Mouse (Mus musculus) lung, embryonic 14.5 days (tissue): Measurements from ENCODE around the gene Qsox2. TPM values are rescaled to one million over a fixed set of nuclear protein-coding genes. Genes with fewer than 3 reads are reported as not detected.
A peak's percentile ranks its signal among the peaks of the same experiment; 100 is the strongest.

Experiments used
- ATAC-seq: fragments of 200-750 bp; cut with Nextera tagmentation; 2 replicates; pipeline ENCODE4 v1.8.0; 2017; ENCODE audit warnings: mild to moderate bottlenecking, moderate TSS enrichment, moderate library complexity; ENCODE audit not compliant: insufficient read depth
- DNase-seq: peaks from one replicate; pipeline ENCODE4 v3.0.0-alpha.2; 2015
- H3K27ac ChIP-seq: fragments of 300-500 bp; sonication (generic); 2 replicates; pipeline ENCODE4 v1.5.1; 2014; ENCODE audit warnings: low read depth, mild to moderate bottlenecking, moderate library complexity
- H3K27me3 ChIP-seq: fragments of 300-500 bp; sonication (generic); 2 replicates; pipeline ENCODE4 v1.6.1; 2014; ENCODE audit warnings: low read length, control low read depth; ENCODE audit not compliant: insufficient read depth
- H3K36me3 ChIP-seq: fragments of 300-500 bp; sonication (generic); 2 replicates; pipeline ENCODE4 v1.6.1; 2014; ENCODE audit warnings: control low read depth; ENCODE audit not compliant: insufficient read depth
- H3K4me1 ChIP-seq: fragments of 300-500 bp; sonication (generic); 2 replicates; pipeline ENCODE4 v1.6.1; 2014; ENCODE audit warnings: antibody characterized with exemption, control low read depth; ENCODE audit not compliant: insufficient read depth
- H3K4me2 ChIP-seq: fragments of 300-500 bp; sonication (generic); 2 replicates; pipeline ENCODE4 v1.6.1; 2014; ENCODE audit warnings: mild to moderate bottlenecking
- H3K4me3 ChIP-seq: fragments of 300-500 bp; sonication (generic); 2 replicates; pipeline ENCODE4 v1.5.1; 2014; ENCODE audit warnings: low read depth, low read length
- H3K9ac ChIP-seq: fragments of 300-500 bp; sonication (generic); 2 replicates; pipeline ENCODE4 v1.6.1; 2014
- H3K9me3 ChIP-seq: fragments of 300-500 bp; sonication (generic); 2 replicates; pipeline ENCODE4 v1.6.1; 2016; ENCODE audit warnings: low read depth, low read length, control low read depth
- CTCF ChIP-seq: IDR thresholded peaks from 2 replicates; pipeline ENCODE4 v1.5.1; 2016; ENCODE audit warnings: antibody characterized with exemption, low read depth
- WGBS: fragments of 180-500 bp; shearing (Covaris S2); extraction: QIAGEN DNeasy Blood & Tissue Kit; methylation state at CpG from one replicate; pipeline ENCODE4 v1.1.7; 2014; 5-methylcytosine and 5-hydroxymethylcytosine counted together
- polyA plus RNA-seq: library from polyadenylated mRNA; unstranded; fragments of >200 nt; fragmentation: Nextera tagmentation; extraction: Ambion mirVana; gene quantifications from 2 replicates; pipeline ENCODE4 v1.2.1, GENCODE M21; 2014

Qsox2 gene
- polyA plus RNA-seq, 1 experiment from 2014 or later = 26.1 TPM

DNA sequence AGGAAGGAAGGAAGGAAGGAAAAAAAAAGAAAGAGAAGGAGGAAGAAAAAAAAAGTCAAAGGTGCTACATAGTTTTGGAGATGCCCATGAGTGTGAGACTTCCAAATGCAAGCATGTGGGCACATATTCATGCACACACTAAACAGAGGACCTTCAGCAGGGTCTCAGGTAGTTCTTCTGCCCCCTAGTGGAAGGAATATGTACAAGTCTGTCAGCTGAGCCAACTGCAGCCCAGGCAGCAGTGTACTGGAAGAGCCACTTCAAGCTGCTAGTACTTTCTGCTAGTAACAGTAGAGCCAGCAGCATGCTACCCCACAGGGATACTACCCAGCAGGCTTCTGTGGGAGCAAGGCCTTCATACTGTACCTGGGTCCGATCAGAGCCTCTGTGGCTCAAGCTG, 9.5 kb downstream of the Qsox2 start:
- Histone ChIP-seq H3K9ac (no peak overlapping the region), H3K4me1 (no peaks in the 10 kb centered on the region), H3K4me3 (no peak overlapping the region), H3K4me2 (no peak overlapping the region), H3K27ac (no peak overlapping the region), H3K9me3 (no peaks in the 10 kb centered on the region), H3K27me3 (no peaks in the 10 kb centered on the region), H3K36me3 (peaks cover 29% of the 10 kb centered on the region; the same call in 1 of the 2 replicates)
- ATAC-seq (peak; percentile 75), DNase-seq (peak; percentile 92)
- TF ChIP-seq CTCF = peak; percentile 92
- 50% methylated on average over 1 of the region's 1 CpGs for WGBS

DNA sequence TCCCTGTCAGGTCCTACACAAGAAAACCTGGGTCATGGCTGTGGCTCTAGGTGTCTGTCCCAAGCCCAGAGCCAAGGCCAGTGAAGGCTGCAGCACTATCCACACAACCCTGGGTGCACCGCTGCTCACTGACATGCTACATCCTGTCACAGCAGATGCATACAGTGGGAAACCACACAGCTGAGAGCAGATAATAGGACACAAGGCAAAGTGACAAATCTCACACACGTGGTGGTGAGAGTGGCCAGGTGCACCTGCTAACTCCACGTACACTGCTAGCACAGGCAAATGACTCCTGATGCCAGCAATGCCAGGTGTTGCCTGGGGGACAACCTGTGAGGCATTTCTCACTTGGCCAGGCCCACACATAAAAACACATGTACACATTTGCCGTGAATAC, 12.1 kb downstream of the Qsox2 start:
- H3K36me3 ChIP-seq = peaks cover 43% of the 10 kb centered on the region; the same call in 1 of the 2 replicates

DNA sequence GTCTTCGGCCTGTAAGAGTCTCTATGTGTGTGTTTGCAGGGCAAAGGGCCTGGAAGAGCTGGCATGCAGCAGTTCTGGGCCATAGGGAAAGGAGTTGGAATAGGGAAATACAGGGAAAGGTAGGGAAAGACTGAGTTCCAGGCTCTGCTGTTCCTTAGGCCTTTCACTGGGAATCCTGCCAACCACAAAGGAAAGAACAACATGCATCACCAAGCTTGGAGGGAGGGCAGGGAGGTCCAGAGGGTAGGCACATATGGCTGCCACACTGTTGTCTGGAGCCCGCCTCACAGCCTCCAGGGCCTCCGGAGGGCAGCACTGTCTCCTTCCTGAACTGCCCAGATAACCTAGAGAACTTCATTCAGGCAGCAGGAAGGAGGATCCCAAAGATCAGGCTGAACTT, 13.4 kb downstream of the Qsox2 start:
- peaks cover 54% of the 10 kb centered on the region for H3K36me3 ChIP-seq

More for the DNA sequence above, 12.1 kb downstream of the Qsox2 start:
- no peak overlapping the region for H3K4me3 ChIP-seq
- no peak overlapping the region for H3K27ac ChIP-seq
- H3K4me1 ChIP-seq = no peaks in the 10 kb centered on the region
- no peak overlapping the region for H3K9ac ChIP-seq
- no peak for ATAC-seq
- no peaks in the 10 kb centered on the region for H3K9me3 ChIP-seq
- H3K27me3 ChIP-seq = no peaks in the 10 kb centered on the region
- no peak for DNase-seq
- H3K4me2 ChIP-seq = no peak overlapping the region
- WGBS = 79% methylated on average over 4 of the region's 4 CpGs
- TF ChIP-seq CTCF = no peak

DNA sequence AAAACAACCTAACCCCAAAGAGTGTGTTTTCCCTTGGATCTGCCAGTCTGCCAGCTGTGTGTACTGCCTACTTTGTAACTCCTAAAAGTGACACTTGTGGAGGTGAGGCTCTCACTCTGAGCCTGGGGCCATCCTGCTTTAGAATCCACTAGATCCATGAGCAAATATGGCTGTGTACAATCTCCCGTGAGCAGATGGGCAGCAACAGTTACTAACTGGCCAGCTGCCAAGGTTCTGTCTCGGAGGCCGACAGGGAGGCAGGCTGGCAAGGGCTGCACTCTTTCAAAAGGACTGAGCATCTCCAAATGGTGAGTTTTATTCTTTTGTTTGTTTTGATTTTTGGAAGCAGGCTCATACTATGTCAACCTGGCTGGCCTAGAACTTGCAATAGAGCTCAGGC, 22.8 kb downstream of the Qsox2 start:
- no peaks in the 10 kb centered on the region for H3K9me3 ChIP-seq
- no peaks in the 10 kb centered on the region for H3K27me3 ChIP-seq
- no peak overlapping the region for H3K27ac ChIP-seq
- WGBS = 16% methylated on average over 3 of the region's 3 CpGs
- H3K4me2 ChIP-seq = no peak overlapping the region
- ATAC-seq = no peak
- no peak overlapping the region for H3K4me3 ChIP-seq
- no peak overlapping the region for H3K9ac ChIP-seq
- H3K4me1 ChIP-seq = no peaks in the 10 kb centered on the region
- H3K36me3 ChIP-seq = peaks cover 62% of the 10 kb centered on the region
- peak; percentile 51 for DNase-seq
- no peak for TF ChIP-seq CTCF

More for the DNA sequence above, 13.4 kb downstream of the Qsox2 start:
- Histone ChIP-seq H3K4me3 (no peak overlapping the region), H3K4me2 (no peak overlapping the region), H3K27ac (no peak overlapping the region), H3K9ac (no peak overlapping the region), H3K27me3 (no peaks in the 10 kb centered on the region), H3K9me3 (no peaks in the 10 kb centered on the region), H3K4me1 (no peaks in the 10 kb centered on the region)
- DNase-seq (no peak), ATAC-seq (no peak)
- 74% methylated on average over 3 of the region's 3 CpGs for WGBS
- TF ChIP-seq CTCF = no peak

DNA sequence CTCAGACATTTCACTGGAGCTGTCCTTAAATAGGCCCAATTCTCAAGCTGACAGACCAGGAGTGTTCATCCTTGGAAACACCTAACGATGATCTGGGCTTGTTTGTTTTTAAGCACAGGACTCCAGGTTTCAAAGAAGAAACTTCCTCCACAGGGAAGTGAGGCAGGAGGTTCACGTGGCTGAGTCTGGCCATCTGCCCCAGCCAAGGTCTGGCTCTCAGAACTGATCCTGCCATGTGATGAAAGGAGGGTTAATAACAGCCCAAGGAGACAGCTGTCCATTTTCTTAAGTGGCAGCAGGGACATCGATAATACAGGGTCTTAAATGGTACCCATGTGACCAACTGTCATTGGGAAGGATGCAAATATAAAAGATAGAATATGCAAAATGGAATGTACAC, 27.8 kb downstream of the Qsox2 start:
- WGBS = 77% methylated on average over 3 of the region's 3 CpGs
- DNase-seq (no peak), ATAC-seq (no peak)
- H3K9ac ChIP-seq = no peak overlapping the region
- no peaks in the 10 kb centered on the region for H3K9me3 ChIP-seq
- H3K27ac ChIP-seq = no peak overlapping the region
- H3K4me2 ChIP-seq = no peak overlapping the region
- peaks cover 38% of the 10 kb centered on the region for H3K36me3 ChIP-seq
- H3K4me3 ChIP-seq = no peak overlapping the region
- H3K27me3 ChIP-seq = peaks cover 35% of the 10 kb centered on the region
- H3K4me1 ChIP-seq = no peaks in the 10 kb centered on the region
- no peak for TF ChIP-seq CTCF

DNA sequence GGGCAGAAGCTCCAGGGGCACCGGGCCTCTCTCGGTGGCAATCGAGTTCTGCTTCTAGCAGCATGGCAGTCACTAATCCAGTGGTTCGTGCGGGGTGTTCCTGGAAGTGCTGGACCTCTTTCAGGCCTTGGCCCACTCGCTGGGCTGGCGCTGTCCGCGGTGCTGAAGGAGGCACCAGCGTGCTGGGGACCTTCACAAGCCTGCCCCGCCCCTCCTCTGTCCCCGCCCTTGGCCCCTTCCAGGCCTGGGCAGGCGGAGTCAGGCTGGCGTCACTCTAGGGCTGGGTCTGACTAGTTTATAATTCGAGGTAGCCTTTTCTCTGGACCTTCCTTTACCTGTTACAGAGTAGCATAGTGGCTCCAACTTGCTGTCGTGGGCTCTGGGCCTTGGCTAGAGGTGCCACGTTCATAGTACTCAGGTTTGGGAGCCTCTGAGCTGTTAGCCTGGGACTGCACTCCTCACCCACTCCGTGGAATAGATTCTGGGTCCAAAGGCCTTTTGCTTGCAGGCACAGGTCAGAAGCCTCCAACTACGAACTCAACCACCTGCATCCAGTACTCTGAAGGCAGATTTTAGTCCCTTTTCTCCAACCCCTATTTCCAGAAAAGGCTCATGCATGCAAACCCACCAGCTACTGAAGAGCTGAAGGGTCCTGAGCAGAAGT, 29.1 kb downstream of the Qsox2 start, which contains the start of gene Lhx3:
Gene Lhx3 (minus strand): TSS at position 164 of the 664 bp plus-strand sequence.
- H3K27me3 ChIP-seq = peaks cover 48% of the 10 kb centered on the region
- no peaks in the 10 kb centered on the region for H3K9me3 ChIP-seq
- H3K4me2 ChIP-seq = no peak within 1 kb of the TSS
- 6% methylated on average over 19 of the region's 19 CpGs for WGBS
- no peaks in the 10 kb centered on the region for H3K4me1 ChIP-seq
- DNase-seq (peak; percentile 97), ATAC-seq (peak; percentile 92)
- H3K4me3 ChIP-seq = no peak within 1 kb of the TSS
- H3K9ac ChIP-seq = no peak within 1 kb of the TSS
- peaks cover 28% of the 10 kb centered on the region for H3K36me3 ChIP-seq
- no peak within 1 kb of the TSS for H3K27ac ChIP-seq
- TF ChIP-seq CTCF = no peak

DNA sequence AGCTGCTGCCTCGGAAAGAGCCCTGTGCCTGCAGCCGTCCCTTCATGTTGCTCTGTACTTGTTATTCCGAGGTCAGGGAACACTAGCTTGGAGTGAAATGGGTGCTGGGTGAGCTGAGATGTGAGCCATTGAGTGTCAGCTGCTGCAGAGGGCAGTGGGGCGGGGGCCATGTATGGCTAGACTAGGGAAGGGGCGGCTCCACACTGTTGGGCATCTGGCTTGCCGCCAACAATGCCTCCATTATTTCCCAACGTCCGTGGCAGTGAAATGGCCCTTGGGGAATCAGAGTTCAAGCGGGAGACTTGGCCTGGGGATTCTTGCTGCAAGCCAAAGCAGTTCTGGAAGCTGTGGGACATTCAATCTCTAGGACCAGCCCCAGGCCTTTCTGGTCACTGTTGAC, 29.8 kb downstream of the Qsox2 start:
- whole genome bisulfite sequencing = 12% methylated on average over 9 of the region's 9 CpGs
- H3K9ac ChIP-seq = no peak overlapping the region
- no peaks in the 10 kb centered on the region for H3K4me1 ChIP-seq
- ATAC-seq (0 out of 2 replicates have a peak, but pooled peaks have one; percentile 30), DNase-seq (no peak)
- H3K27me3 ChIP-seq = peaks cover 55% of the 10 kb centered on the region
- H3K9me3 ChIP-seq = no peaks in the 10 kb centered on the region
- no peak for TF ChIP-seq CTCF
- H3K36me3 ChIP-seq = peaks cover 27% of the 10 kb centered on the region
- no peak overlapping the region for H3K4me3 ChIP-seq
- H3K27ac ChIP-seq = no peak overlapping the region
- H3K4me2 ChIP-seq = no peak overlapping the region
